Mouse (Mus musculus) hematopoietic stem cell, adult 5-6 weeks (primary cell): ENCODE measurements at regions not wholly inside any gene's neighbourhood (a gene's known extent, or its start where the extent isn't known, plus 50 kb on each side); places are given as distances from the start of the nearest gene placed in this dataset.

Source experiments
- ATAC-seq, 2 experiments: fragments of 125-278 bp in 1 of 2; replicated peaks in 1 of 2; 2 replicates each; pipeline ENCODE4 v1.8.0; 2016 to 2017; ENCODE audit warnings: inconsistent platforms in 2 of 2, mild to moderate bottlenecking in 2 of 2, moderate number of reproducible peaks in 2 of 2, low read depth in 1 of 2, moderate TSS enrichment in 1 of 2; ENCODE audit not compliant: low FRiP score in 2 of 2, poor library complexity in 2 of 2, severe bottlenecking in 2 of 2, insufficient read depth in 1 of 2, low TSS enrichment in 1 of 2

GRCm38 (mm10) chr6:51036956-51037355 is 382.7 kb upstream of the Npvf start:
- ATAC-seq, result no peak

GRCm38 (mm10) chr6:51039486-51040180 is 385.4 kb upstream of the Npvf start:
- ATAC-seq, result no peak

GRCm38 (mm10) chr6:51043970-51044369 is 388.5 kb upstream of the Nfe2l3 start:
- ATAC-seq, result no peak

- no peak for ATAC-seq
Observed at GRCm38 (mm10) chr6:51044873-51045272, 387.6 kb upstream of the Nfe2l3 start.

- ATAC-seq, result no peak
Observed at GRCm38 (mm10) chr6:51052451-51052921, 380.0 kb upstream of the Nfe2l3 start.

GRCm38 (mm10) chr6:51057229-51057628 is 375.2 kb upstream of the Nfe2l3 start:
- ATAC-seq, result no peak

- no peak for ATAC-seq
Observed at GRCm38 (mm10) chr6:51059923-51060847, 372.3 kb upstream of the Nfe2l3 start.

- no peak for ATAC-seq
Observed at GRCm38 (mm10) chr6:51060848-51061535, 371.5 kb upstream of the Nfe2l3 start.

- no peak for ATAC-seq
Observed at GRCm38 (mm10) chr6:51065156-51065555, 367.3 kb upstream of the Nfe2l3 start.

GRCm38 (mm10) chr6:51067332-51067731 is 365.1 kb upstream of the Nfe2l3 start:
- no peak for ATAC-seq

GRCm38 (mm10) chr6:51069945-51070344 is 362.5 kb upstream of the Nfe2l3 start:
- ATAC-seq, result no peak

GRCm38 (mm10) chr6:51071243-51071642 is 361.2 kb upstream of the Nfe2l3 start:
- ATAC-seq, result no peak

GRCm38 (mm10) chr6:51075026-51075425 is 357.4 kb upstream of the Nfe2l3 start:
- ATAC-seq, result no peak

- ATAC-seq, result no peak
Observed at GRCm38 (mm10) chr6:51076861-51077768, 355.4 kb upstream of the Nfe2l3 start.

- no peak for ATAC-seq
Observed at GRCm38 (mm10) chr6:51077769-51078096, 354.7 kb upstream of the Nfe2l3 start.

- no peak for ATAC-seq
Observed at GRCm38 (mm10) chr6:51078353-51078966, 354.0 kb upstream of the Nfe2l3 start.

GRCm38 (mm10) chr6:51078967-51079355 is 353.5 kb upstream of the Nfe2l3 start:
- no peak for ATAC-seq
